12 mouse cellular contexts compared by ENCODE assay signal in the genomic region with DNA sequence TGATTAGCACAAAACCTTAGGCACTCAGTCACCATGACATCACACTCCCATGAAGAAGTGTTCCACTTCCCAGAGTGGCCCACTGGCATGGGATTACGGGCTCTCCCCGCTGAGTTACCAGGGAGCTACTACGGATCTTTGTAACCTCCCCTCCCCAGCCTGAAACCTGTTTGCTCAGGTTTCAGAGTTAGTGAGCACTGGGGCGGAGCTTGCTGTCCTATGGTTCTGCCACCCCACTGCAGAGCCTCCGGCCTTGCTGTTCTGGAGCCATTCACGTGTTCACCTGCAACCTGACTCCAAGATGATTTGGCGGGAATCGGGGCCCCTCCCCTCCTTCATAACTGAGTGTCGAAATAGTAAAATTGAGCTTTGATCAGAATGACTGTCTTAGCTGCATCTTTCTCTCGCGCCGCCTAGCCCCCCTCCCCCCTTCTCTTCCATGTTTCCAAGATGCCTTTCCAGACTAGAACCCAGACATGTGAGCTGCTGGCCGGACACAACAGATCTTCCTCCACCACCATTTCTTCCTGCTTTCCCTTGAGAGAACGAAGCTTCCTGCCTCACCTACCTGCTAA.
DNase-seq lines count a peak whose midpoint lies in the region; ATAC-seq lines count a peak whose summit lies in the region.
"Had no signal": no experiment of that assay in that cellular context is flagged by ENCODE, and none has a peak within 500 bp of the region (broad histone marks: within the 10 kb centered on the region; RNA-seq: fewer than 3 reads in every experiment).

No protein-coding gene starts in this region.

- WGBS in heart, embryonic 10.5 days = 38% methylated on average over 14 of the region's 14 CpGs
- WGBS in intestine, embryonic 15.5 days = 33% methylated on average over 14 of the region's 14 CpGs
- 39% methylated on average over 14 of the region's 14 CpGs for WGBS in limb, embryonic 10.5 days
- 43% methylated on average over 14 of the region's 14 CpGs for WGBS in stomach, embryonic 15.5 days
- WGBS in hindbrain, embryonic 14.5 days = 67% methylated on average over 14 of the region's 14 CpGs

- H3K4me2 ChIP-seq in intestine, embryonic 15.5 days (replicated peaks) = no peak overlapping the region
- no peak overlapping the region for H3K4me2 ChIP-seq in stomach, embryonic 15.5 days
- H3K4me2 ChIP-seq in hindbrain, embryonic 14.5 days (replicated peaks) = no peak overlapping the region
- H3K4me2 ChIP-seq: hindbrain, embryonic 15.5 days; midbrain, embryonic 15.5 days had no signal

- no peak overlapping the region for H3K4me3 ChIP-seq in heart, embryonic 10.5 days
- H3K4me3 ChIP-seq in intestine, embryonic 15.5 days (replicated peaks) = no peak overlapping the region
- H3K4me3 ChIP-seq in limb, embryonic 10.5 days = no peak overlapping the region
- no peak overlapping the region for H3K4me3 ChIP-seq in stomach, embryonic 15.5 days (replicated peaks)
- H3K4me3 ChIP-seq in hindbrain, embryonic 14.5 days (replicated peaks; ENCODE audit: low read length) = no peak overlapping the region
- H3K4me3 ChIP-seq: hindbrain, embryonic 15.5 days; midbrain, embryonic 15.5 days had no signal

- peak; percentile 86 for ATAC-seq in intestine, embryonic 15.5 days
- peak; percentile 77 for ATAC-seq in stomach, embryonic 15.5 days (ENCODE audit: insufficient read depth, low FRiP score, low read depth)
- no peak for ATAC-seq in monocyte, adult 5-6 weeks (replicated peaks; ENCODE audit: insufficient number of reproducible peaks, low FRiP score, low TSS enrichment, poor library complexity, severe bottlenecking)
- ATAC-seq in hindbrain, embryonic 14.5 days (ENCODE audit: low FRiP score) = no peak
- ATAC-seq: midbrain, embryonic 15.5 days had no signal

- H3K9ac ChIP-seq in intestine, embryonic 15.5 days = no peak overlapping the region
- no peak overlapping the region for H3K9ac ChIP-seq in stomach, embryonic 15.5 days
- H3K9ac ChIP-seq in hindbrain, embryonic 14.5 days = no peak overlapping the region
- H3K9ac ChIP-seq: hindbrain, embryonic 15.5 days; midbrain, embryonic 15.5 days had no signal

- no peaks in the 10 kb centered on the region for H3K9me3 ChIP-seq in heart, embryonic 10.5 days
- H3K9me3 ChIP-seq in intestine, embryonic 15.5 days = no peaks in the 10 kb centered on the region
- no peaks in the 10 kb centered on the region for H3K9me3 ChIP-seq in limb, embryonic 10.5 days (replicated peaks)
- no peaks in the 10 kb centered on the region for H3K9me3 ChIP-seq in stomach, embryonic 15.5 days
- H3K9me3 ChIP-seq in hindbrain, embryonic 14.5 days (ENCODE audit: control insufficient read depth, low read length) = no peaks in the 10 kb centered on the region
- H3K9me3 ChIP-seq: hindbrain, embryonic 15.5 days; midbrain, embryonic 15.5 days had no signal

- H3K27me3 ChIP-seq in heart, embryonic 10.5 days (ENCODE audit: insufficient read depth, poor library complexity, severe bottlenecking) = no peaks in the 10 kb centered on the region
- no peaks in the 10 kb centered on the region for H3K27me3 ChIP-seq in intestine, embryonic 15.5 days (replicated peaks)
- H3K27me3 ChIP-seq in limb, embryonic 10.5 days (ENCODE audit: low read depth, poor library complexity, severe bottlenecking) = no peaks in the 10 kb centered on the region
- H3K27me3 ChIP-seq in stomach, embryonic 15.5 days (replicated peaks) = no peaks in the 10 kb centered on the region
- H3K27me3 ChIP-seq in hindbrain, embryonic 14.5 days (ENCODE audit: control insufficient read depth, insufficient read depth, low read length) = no peaks in the 10 kb centered on the region
- H3K27me3 ChIP-seq: hindbrain, embryonic 15.5 days; midbrain, embryonic 15.5 days had no signal

- H3K27ac ChIP-seq in heart, embryonic 10.5 days = no peak overlapping the region
- no peak overlapping the region for H3K27ac ChIP-seq in intestine, embryonic 15.5 days
- H3K27ac ChIP-seq in limb, embryonic 10.5 days = peak overlapping the region; percentile 26; the same call in 1 of the 2 replicates
- no peak overlapping the region for H3K27ac ChIP-seq in stomach, embryonic 15.5 days
- H3K27ac ChIP-seq in hindbrain, embryonic 14.5 days = no peak overlapping the region
- H3K27ac ChIP-seq: hindbrain, embryonic 15.5 days; midbrain, embryonic 15.5 days had no signal

- no peaks in the 10 kb centered on the region for H3K36me3 ChIP-seq in heart, embryonic 10.5 days
- H3K36me3 ChIP-seq in intestine, embryonic 15.5 days = no peaks in the 10 kb centered on the region
- no peaks in the 10 kb centered on the region for H3K36me3 ChIP-seq in limb, embryonic 10.5 days
- no peaks in the 10 kb centered on the region for H3K36me3 ChIP-seq in stomach, embryonic 15.5 days
- H3K36me3 ChIP-seq in hindbrain, embryonic 14.5 days (replicated peaks; ENCODE audit: control insufficient read depth, insufficient read depth) = no peaks in the 10 kb centered on the region
- H3K36me3 ChIP-seq: hindbrain, embryonic 15.5 days; midbrain, embryonic 15.5 days had no signal

- DNase-seq in heart, adult 11 months = peak; percentile 79
- DNase-seq in heart, embryonic 10.5 days (ENCODE audit: low spot score) = no peak
- peak; percentile 46 for DNase-seq in limb, embryonic 10.5 days (ENCODE audit: low spot score)
- no peak for DNase-seq in hindbrain, embryonic 14.5 days (ENCODE audit: low spot score)
- no peak for DNase-seq in layer of hippocampus, adult 11-12 months (ENCODE audit: low spot score)
- DNase-seq: gastrocnemius, postnatal 36 days; thymus, postnatal 4 days had no signal

- peaks cover 21% of the 10 kb centered on the region; the same call in 1 of the 2 replicates for H3K4me1 ChIP-seq in heart, embryonic 10.5 days
- H3K4me1 ChIP-seq in intestine, embryonic 15.5 days (replicated peaks) = no peaks in the 10 kb centered on the region
- peaks cover 12% of the 10 kb centered on the region for H3K4me1 ChIP-seq in limb, embryonic 10.5 days
- H3K4me1 ChIP-seq in stomach, embryonic 15.5 days = peaks cover 8% of the 10 kb centered on the region; the same call in 1 of the 2 replicates
- no peaks in the 10 kb centered on the region for H3K4me1 ChIP-seq in hindbrain, embryonic 14.5 days (replicated peaks; ENCODE audit: control insufficient read depth, insufficient read depth, low read length)
- H3K4me1 ChIP-seq: hindbrain, embryonic 15.5 days; midbrain, embryonic 15.5 days had no signal

Comparison
In these comparisons a context has a peak if more than half of its experiments do, and no peak if none do; other contexts are left out.
1. DNase-seq: peak in heart, adult 11 months (single experiment) and limb, embryonic 10.5 days (single experiment); none in heart, embryonic 10.5 days (single experiment), hindbrain, embryonic 14.5 days (single experiment) and layer of hippocampus, adult 11-12 months (single experiment).
2. ATAC-seq: peak in intestine, embryonic 15.5 days (single experiment) and stomach, embryonic 15.5 days (single experiment); none in monocyte, adult 5-6 weeks (single experiment) and hindbrain, embryonic 14.5 days (single experiment).